Mouse (Mus musculus): Measurements from ENCODE around the gene Memo1. TPM values are rescaled to one million over a fixed set of nuclear protein-coding genes. Genes with fewer than 3 reads are reported as not detected.
A peak's percentile ranks its signal among the peaks of the same experiment; 100 is the strongest.
"Not testable (repeated sequence)": the region's sequence is repeated elsewhere in the genome, so short reads cannot be mapped to it uniquely, and the experiment has no call there.

The Memo1 gene
- polyA plus RNA-seq (2014; fragmentation: Nextera tagmentation; extraction: Ambion mirVana) = 85.9 and 90.2 TPM in 2 replicates

- 0 out of 2 replicates have a peak, but pooled peaks cover 2% of the 10 kb centered on the region for H3K36me3 ChIP-seq (ENCODE audit: control insufficient read depth, insufficient read depth, low read length)
- peak within 1 kb of the TSS; percentile 85 for H3K9ac ChIP-seq (ENCODE audit: low read length)
- no peaks in the 10 kb centered on the region for H3K27me3 ChIP-seq (ENCODE audit: control insufficient read depth, insufficient read depth, low read length)
- H3K4me3 ChIP-seq (ENCODE audit: low read depth, low read length) = peak within 1 kb of the TSS; percentile 91
- ATAC-seq (ENCODE audit: low FRiP score) (peak; percentile 93), DNase-seq (ENCODE audit: low spot score, missing footprints) (peak; percentile 98)
- WGBS = under 1% methylated on average over 58 of the region's 110 CpGs
- peaks cover 13% of the 10 kb centered on the region for H3K4me1 ChIP-seq (ENCODE audit: control insufficient read depth, insufficient read depth, low read length)
- H3K4me2 ChIP-seq = peak within 1 kb of the TSS; percentile 79
- peak within 1 kb of the TSS; percentile 94 for H3K27ac ChIP-seq (ENCODE audit: low read depth, low read length)
- no peaks in the 10 kb centered on the region for H3K9me3 ChIP-seq (ENCODE audit: control insufficient read depth, low read length)
Observed at GRCm38 (mm10) chr17:74295026-74295970, at the start of gene Memo1. Gene Memo1 (minus strand): TSS chr17:74295521.

DNA sequence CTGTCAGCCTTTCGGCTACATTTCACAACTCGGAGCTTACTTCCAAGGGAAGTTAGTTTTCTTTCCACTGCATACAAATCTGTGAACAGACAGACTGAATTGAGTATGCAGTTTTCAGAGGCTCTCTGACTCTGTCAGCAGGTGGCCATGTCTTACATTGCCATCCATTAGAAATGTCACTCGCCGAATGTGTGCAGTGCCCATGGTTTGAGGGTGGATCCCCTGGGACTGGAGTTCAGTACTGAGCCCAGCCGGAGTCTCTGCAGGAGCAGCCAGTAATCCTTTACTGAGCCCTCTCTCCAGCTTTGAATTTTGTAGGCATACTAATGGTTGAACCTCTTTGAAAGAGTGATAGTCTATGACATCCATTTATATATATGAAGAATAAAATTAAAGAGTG is 45.8 kb upstream of the Memo1 start:
- H3K4me2 ChIP-seq = peak overlapping the region; percentile 10
- no peaks in the 10 kb centered on the region for H3K9me3 ChIP-seq (ENCODE audit: control insufficient read depth, low read length)
- no peak for DNase-seq (ENCODE audit: low spot score, missing footprints)
- peaks cover 16% of the 10 kb centered on the region for H3K4me1 ChIP-seq (ENCODE audit: control insufficient read depth, insufficient read depth, low read length)
- H3K4me3 ChIP-seq (ENCODE audit: low read depth, low read length) = no peak overlapping the region
- ATAC-seq (ENCODE audit: low FRiP score) = no peak
- H3K36me3 ChIP-seq (ENCODE audit: control insufficient read depth, insufficient read depth, low read length) = peaks cover 4% of the 10 kb centered on the region
- no peaks in the 10 kb centered on the region for H3K27me3 ChIP-seq (ENCODE audit: control insufficient read depth, insufficient read depth, low read length)
- 65% methylated on average over 5 of the region's 5 CpGs for WGBS
- no peak overlapping the region for H3K9ac ChIP-seq (ENCODE audit: low read length)
- no peak overlapping the region for H3K27ac ChIP-seq (ENCODE audit: low read depth, low read length)

DNA sequence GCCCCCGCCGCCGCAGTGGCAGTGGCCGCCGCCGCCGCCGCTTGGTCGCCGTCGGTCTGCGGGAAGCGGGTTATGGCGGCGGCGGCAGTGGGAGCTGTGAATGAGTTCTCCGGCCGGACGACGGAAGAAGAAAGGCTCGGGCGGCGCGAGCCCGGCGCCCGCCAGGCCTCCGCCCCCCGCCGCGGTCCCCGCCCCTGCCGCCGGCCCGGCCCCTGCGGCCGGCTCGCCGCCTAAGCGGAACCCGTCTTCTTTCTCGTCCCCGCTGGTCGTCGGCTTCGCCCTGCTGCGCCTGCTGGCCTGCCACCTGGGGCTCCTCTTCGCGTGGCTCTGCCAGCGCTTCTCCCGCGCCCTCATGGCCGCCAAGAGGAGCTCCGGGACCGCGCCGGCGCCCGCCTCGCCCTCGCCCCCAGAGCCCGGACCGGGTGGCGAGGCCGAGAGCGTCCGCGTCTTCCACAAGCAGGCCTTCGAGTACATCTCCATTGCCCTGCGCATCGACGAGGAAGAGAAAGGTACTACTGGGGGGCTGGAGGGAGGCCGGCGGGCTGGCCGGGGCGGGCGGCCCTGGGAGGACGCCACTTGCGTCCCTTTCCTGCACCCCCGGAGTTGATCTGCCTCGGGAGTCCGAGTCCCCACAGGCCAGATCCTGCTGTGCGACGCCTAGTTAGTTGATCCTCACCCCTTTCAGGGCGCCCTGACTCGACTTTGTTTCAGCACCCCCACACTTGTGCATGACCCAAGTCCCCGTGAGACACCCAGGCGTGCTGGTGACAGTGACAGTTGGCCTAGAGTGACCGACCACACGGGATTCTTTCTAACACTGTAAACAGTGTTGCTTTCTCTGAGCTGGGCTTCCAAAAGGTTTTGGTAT is 43.9 kb upstream of the Memo1 start, which contains the start of gene Spast:
TSS of gene Spast (plus strand) at position 51 of the 868 bp plus-strand sequence.
- peaks cover 16% of the 10 kb centered on the region for H3K4me1 ChIP-seq (ENCODE audit: control insufficient read depth, insufficient read depth, low read length)
- DNase-seq (ENCODE audit: low spot score, missing footprints) = peak; percentile 94

DNA sequence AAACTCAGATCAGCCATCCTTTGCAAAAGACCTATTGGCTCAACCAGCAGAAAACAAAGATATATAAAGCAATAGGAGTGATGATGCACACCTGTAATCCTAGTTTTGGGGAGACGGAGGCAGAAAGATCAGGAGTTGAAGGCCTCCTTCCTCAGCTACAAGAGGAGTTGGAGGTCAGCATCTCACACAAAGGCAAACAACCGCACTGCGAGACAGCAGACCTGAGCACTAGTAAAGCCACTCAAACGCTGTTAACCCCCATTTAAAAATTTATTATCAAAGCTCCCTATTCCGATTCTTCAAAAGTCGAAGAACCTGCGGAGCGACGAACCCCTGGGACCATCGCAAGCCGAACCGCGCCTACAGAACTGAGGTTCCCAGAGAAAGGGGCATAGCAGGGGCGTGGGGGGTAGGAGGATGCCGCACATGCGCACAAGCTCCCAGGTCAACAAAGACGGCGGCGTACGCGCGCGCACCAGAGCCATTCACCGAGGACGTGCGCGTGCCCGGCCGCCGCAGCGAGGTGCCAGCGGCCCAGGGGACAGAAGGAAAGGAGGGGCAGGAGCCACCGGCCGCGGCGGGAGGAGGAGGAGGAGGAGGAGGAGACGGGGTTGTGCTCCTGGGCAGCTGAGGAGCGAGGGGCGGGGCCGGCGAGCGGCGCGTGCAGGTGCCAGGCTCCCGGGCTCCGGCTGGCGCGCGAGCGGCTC is 43.1 kb upstream of the Memo1 start:
- under 1% methylated on average over 44 of the region's 50 CpGs for WGBS
- Histone ChIP-seq H3K4me3 (ENCODE audit: low read depth, low read length) (peak overlapping the region; percentile 97), H3K4me2 (peak overlapping the region; percentile 58), H3K27ac (ENCODE audit: low read depth, low read length) (peak overlapping the region; percentile 97), H3K4me1 (ENCODE audit: control insufficient read depth, insufficient read depth, low read length) (peaks cover 16% of the 10 kb centered on the region), H3K9ac (ENCODE audit: low read length) (peak overlapping the region; percentile 90), H3K9me3 (ENCODE audit: control insufficient read depth, low read length) (no peaks in the 10 kb centered on the region), H3K36me3 (ENCODE audit: control insufficient read depth, insufficient read depth, low read length) (no peaks in the 10 kb centered on the region), H3K27me3 (ENCODE audit: control insufficient read depth, insufficient read depth, low read length) (no peaks in the 10 kb centered on the region)
- ATAC-seq (ENCODE audit: low FRiP score) (peak; percentile 96), DNase-seq (ENCODE audit: low spot score, missing footprints) (peak; percentile 100)

More for the DNA sequence above, 43.9 kb upstream of the Memo1 start, which contains the start of gene Spast:
- Histone ChIP-seq H3K36me3 (ENCODE audit: control insufficient read depth, insufficient read depth, low read length) (peaks cover 4% of the 10 kb centered on the region), H3K27me3 (ENCODE audit: control insufficient read depth, insufficient read depth, low read length) (no peaks in the 10 kb centered on the region), H3K27ac (ENCODE audit: low read depth, low read length) (peak within 1 kb of the TSS; percentile 97), H3K9ac (ENCODE audit: low read length) (peak within 1 kb of the TSS; percentile 90), H3K9me3 (ENCODE audit: control insufficient read depth, low read length) (no peaks in the 10 kb centered on the region), H3K4me3 (ENCODE audit: low read depth, low read length) (peak within 1 kb of the TSS; percentile 97), H3K4me2 (peak within 1 kb of the TSS; percentile 58)
- peak; percentile 84 for ATAC-seq (ENCODE audit: low FRiP score)
- under 1% methylated on average over 74 of the region's 90 CpGs for WGBS

GRCm38 (mm10) chr17:74331049-74331676 is 35.8 kb upstream of the Memo1 start:
- H3K27me3 ChIP-seq (ENCODE audit: control insufficient read depth, insufficient read depth, low read length) = no peaks in the 10 kb centered on the region
- no peak overlapping the region for H3K27ac ChIP-seq (ENCODE audit: low read depth, low read length)
- no peaks in the 10 kb centered on the region for H3K4me1 ChIP-seq (ENCODE audit: control insufficient read depth, insufficient read depth, low read length)
- H3K4me3 ChIP-seq (ENCODE audit: low read depth, low read length) = no peak overlapping the region
- H3K36me3 ChIP-seq (ENCODE audit: control insufficient read depth, insufficient read depth, low read length) = no peaks in the 10 kb centered on the region
- WGBS = 84% methylated on average over 9 of the region's 9 CpGs
- no peak overlapping the region for H3K9ac ChIP-seq (ENCODE audit: low read length)
- no peaks in the 10 kb centered on the region for H3K9me3 ChIP-seq (ENCODE audit: control insufficient read depth, low read length)
- ATAC-seq (ENCODE audit: low FRiP score) (no peak), DNase-seq (ENCODE audit: low spot score, missing footprints) (no peak)
- no peak overlapping the region for H3K4me2 ChIP-seq

- H3K9me3 ChIP-seq (ENCODE audit: control insufficient read depth, low read length); H3K9ac ChIP-seq (ENCODE audit: low read length); H3K4me1 ChIP-seq (ENCODE audit: control insufficient read depth, insufficient read depth, low read length); H3K27me3 ChIP-seq (ENCODE audit: control insufficient read depth, insufficient read depth, low read length); H3K27ac ChIP-seq (ENCODE audit: low read depth, low read length); H3K36me3 ChIP-seq (ENCODE audit: control insufficient read depth, insufficient read depth, low read length); H3K4me2 ChIP-seq; ATAC-seq (ENCODE audit: low FRiP score); H3K4me3 ChIP-seq (ENCODE audit: low read depth, low read length): not testable (repeated sequence)
- peak; percentile 91 for DNase-seq (ENCODE audit: low spot score, missing footprints)
- 46% methylated on average over 2 of the region's 2 CpGs for WGBS
Observed at GRCm38 (mm10) chr17:74328146-74328545, 32.8 kb upstream of the Memo1 start.

DNA sequence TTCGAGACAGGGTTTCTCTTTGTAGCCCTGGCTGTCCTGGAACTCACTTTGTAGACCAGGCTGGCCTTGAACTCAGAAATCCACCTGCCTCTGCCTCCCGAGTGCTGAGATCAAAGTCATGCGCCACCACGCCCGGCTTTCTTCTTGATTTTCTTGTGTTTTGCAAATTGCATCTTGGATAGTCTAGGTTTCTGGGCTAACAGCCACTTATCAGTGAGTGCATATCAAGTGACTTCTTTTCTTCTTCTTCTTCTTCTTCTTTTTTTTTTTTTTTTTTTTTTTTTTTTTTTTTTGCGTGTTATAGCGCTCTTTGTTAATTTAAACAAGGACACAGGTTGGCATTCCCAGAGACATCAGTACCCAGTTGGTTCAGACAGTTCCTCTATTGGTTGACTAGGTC is 31.9 kb upstream of the Memo1 start:
- not testable (repeated sequence) for ATAC-seq (ENCODE audit: low FRiP score); H3K9ac ChIP-seq (ENCODE audit: low read length); H3K4me2 ChIP-seq; H3K27ac ChIP-seq (ENCODE audit: low read depth, low read length); H3K4me3 ChIP-seq (ENCODE audit: low read depth, low read length); H3K4me1 ChIP-seq (ENCODE audit: control insufficient read depth, insufficient read depth, low read length); H3K27me3 ChIP-seq (ENCODE audit: control insufficient read depth, insufficient read depth, low read length); H3K9me3 ChIP-seq (ENCODE audit: control insufficient read depth, low read length); DNase-seq (ENCODE audit: low spot score, missing footprints); H3K36me3 ChIP-seq (ENCODE audit: control insufficient read depth, insufficient read depth, low read length)
- WGBS = 90% methylated on average over 7 of the region's 7 CpGs

- WGBS = 83% methylated on average over 2 of the region's 2 CpGs
- Histone ChIP-seq H3K27ac (ENCODE audit: low read depth, low read length) (no peak within 1 kb of the TSS), H3K4me2 (no peak within 1 kb of the TSS), H3K36me3 (ENCODE audit: control insufficient read depth, insufficient read depth, low read length) (no peaks in the 10 kb centered on the region), H3K9me3 (ENCODE audit: control insufficient read depth, low read length) (no peaks in the 10 kb centered on the region), H3K9ac (ENCODE audit: low read length) (no peak within 1 kb of the TSS), H3K4me1 (ENCODE audit: control insufficient read depth, insufficient read depth, low read length) (no peaks in the 10 kb centered on the region), H3K4me3 (ENCODE audit: low read depth, low read length) (no peak within 1 kb of the TSS), H3K27me3 (ENCODE audit: control insufficient read depth, insufficient read depth, low read length) (no peaks in the 10 kb centered on the region)
- ATAC-seq (ENCODE audit: low FRiP score) (no peak), DNase-seq (ENCODE audit: low spot score, missing footprints) (no peak)
Observed at GRCm38 (mm10) chr17:74323844-74324243, 28.5 kb upstream of the Memo1 start, which contains the start of gene Dpy30. Gene Dpy30 (minus strand): TSS chr17:74323944.

Measured in midbrain, embryonic 11.5 days (tissue).